Mouse (Mus musculus) CH12.LX (cell line): ENCODE data around the gene Fmnl1. TPM values are rescaled to one million over a fixed set of nuclear protein-coding genes. Genes with fewer than 3 reads are reported as not detected.

Source experiments
- DNase-seq: peaks from one replicate; pipeline ENCODE4 v3.0.0-alpha.2; 2013; ENCODE audit errors: extremely low read depth
- H3K27ac ChIP-seq: 2 replicates; pipeline ENCODE4 v1.5.1; 2012; ENCODE audit warnings: low read depth, mild to moderate bottlenecking, control low read depth, moderate library complexity; ENCODE audit not compliant: insufficient read depth
- H3K27me3 ChIP-seq: replicated peaks from 2 replicates; pipeline ENCODE3; 2012; ENCODE audit warnings: inconsistent platforms
- H3K36me3 ChIP-seq, 2 experiments: replicated peaks in 1 of 2; 2 replicates each; pipeline versions ENCODE3 to v1.6.1; 2012; ENCODE audit warnings: inconsistent platforms in 1 of 2, low read length in 1 of 2, mild to moderate bottlenecking in 1 of 2, mixed read lengths in 1 of 2, moderate library complexity in 1 of 2; ENCODE audit not compliant: control insufficient read depth in 1 of 2, insufficient read depth in 1 of 2
- H3K4me1 ChIP-seq, 2 experiments: 2 replicates each; pipeline ENCODE4 v1.6.1; 2012; ENCODE audit warnings: inconsistent platforms in 1 of 2, moderate library complexity in 1 of 2; ENCODE audit not compliant: insufficient read depth in 2 of 2, control insufficient read depth in 1 of 2
- H3K4me2 ChIP-seq: 2 replicates; pipeline ENCODE4 v1.6.1; 2012; ENCODE audit warnings: low read depth, mild to moderate bottlenecking, control low read depth; ENCODE audit not compliant: poor library complexity, insufficient read depth, severe bottlenecking
- H3K4me3 ChIP-seq, 3 experiments: fragments of 150-350 bp in 1 of 3; sonication (generic) in 1 of 3; replicated peaks in 1 of 3; 2 replicates each; pipeline versions ENCODE3 to v1.5.1; 2011 to 2012; ENCODE audit warnings: low read depth in 2 of 3, low read length in 2 of 3, mild to moderate bottlenecking in 2 of 3, moderate library complexity in 2 of 3, control low read depth in 1 of 3, improper control_type of control experiment in 1 of 3, inconsistent platforms in 1 of 3, mixed read lengths in 1 of 3; ENCODE audit not compliant: poor library complexity in 1 of 3
- H3K79me2 ChIP-seq: replicated peaks from 2 replicates; pipeline ENCODE4 v1.6.1; 2012; ENCODE audit warnings: mild to moderate bottlenecking, moderate library complexity; ENCODE audit not compliant: control insufficient read depth, poor library complexity, insufficient read depth, severe bottlenecking; ENCODE audit errors: extremely low read depth
- H3K9ac ChIP-seq: 2 replicates; pipeline ENCODE4 v1.6.1; 2012; ENCODE audit warnings: low read depth, mild to moderate bottlenecking, control low read depth, moderate library complexity; ENCODE audit not compliant: insufficient read depth
- H3K9me3 ChIP-seq: replicated peaks from 2 replicates; pipeline ENCODE3; 2012; ENCODE audit warnings: low read length, inconsistent platforms, mixed read lengths
- BHLHE40 ChIP-seq: IDR thresholded peaks from 2 replicates; pipeline ENCODE4 v1.6.1; 2011; ENCODE audit warnings: mild to moderate bottlenecking, low read depth, low read length, improper control_type of control experiment
- CHD2 ChIP-seq: IDR thresholded peaks from 2 replicates; pipeline ENCODE4 v1.6.1; 2011; ENCODE audit warnings: low read length, improper control_type of control experiment
- CTCF ChIP-seq, 2 experiments: IDR thresholded peaks in 1 of 2; conservative IDR thresholded peaks in 1 of 2; 2 replicates each; pipeline ENCODE4 v1.5.1; 2011 to 2012; ENCODE audit warnings: low read depth in 2 of 2, low read length in 2 of 2, improper control_type of control experiment in 1 of 2, inconsistent platforms in 1 of 2, mild to moderate bottlenecking in 1 of 2, moderate library complexity in 1 of 2
- E2F4 ChIP-seq: IDR thresholded peaks from 2 replicates; pipeline ENCODE4 v1.6.1; 2011; ENCODE audit warnings: low read depth, low read length, improper control_type of control experiment; ENCODE audit not compliant: insufficient replicate concordance
- ELF1 ChIP-seq: IDR thresholded peaks from 2 replicates; pipeline ENCODE4 v1.6.1; 2014; ENCODE audit warnings: low read depth, mild to moderate bottlenecking, inconsistent platforms, low read length, improper control_type of control experiment
- EP300 ChIP-seq: IDR thresholded peaks from 2 replicates; pipeline ENCODE4 v1.6.1; 2011; ENCODE audit warnings: low read length, improper control_type of control experiment
- ETS1 ChIP-seq: conservative IDR thresholded peaks from 2 replicates; pipeline ENCODE4 v1.6.1; 2012; ENCODE audit warnings: low read depth, mild to moderate bottlenecking, inconsistent platforms, low read length, improper control_type of control experiment, moderate library complexity
- GABPA ChIP-seq: IDR thresholded peaks from 2 replicates; pipeline ENCODE4 v1.6.1; 2012; ENCODE audit warnings: low read depth, low read length, improper control_type of control experiment, inconsistent platforms; ENCODE audit not compliant: insufficient replicate concordance
- HCFC1 ChIP-seq: IDR thresholded peaks from 2 replicates; pipeline ENCODE4 v1.6.1; 2012; ENCODE audit warnings: low read depth, mild to moderate bottlenecking, inconsistent platforms, low read length, improper control_type of control experiment
- IRF4 ChIP-seq: IDR thresholded peaks from 2 replicates; pipeline ENCODE4 v1.6.1; 2014; ENCODE audit warnings: low read depth, mild to moderate bottlenecking, inconsistent platforms, low read length, improper control_type of control experiment
- JUN ChIP-seq: IDR thresholded peaks from 2 replicates; pipeline ENCODE4 v1.6.1; 2011; ENCODE audit warnings: low read depth, mild to moderate bottlenecking, low read length, improper control_type of control experiment, moderate library complexity; ENCODE audit not compliant: insufficient read depth
- JUND ChIP-seq: conservative IDR thresholded peaks from 2 replicates; pipeline ENCODE4 v1.6.1; 2011; ENCODE audit warnings: low read depth, low read length, improper control_type of control experiment
- KAT2A ChIP-seq: IDR thresholded peaks from 2 replicates; pipeline ENCODE4 v1.6.1; 2012; ENCODE audit warnings: low read length, improper control_type of control experiment, inconsistent platforms; ENCODE audit not compliant: insufficient replicate concordance
- MAFK ChIP-seq: IDR thresholded peaks from 2 replicates; pipeline ENCODE4 v1.6.1; 2011; ENCODE audit warnings: low read length, improper control_type of control experiment; ENCODE audit not compliant: insufficient replicate concordance
- MAX ChIP-seq: IDR thresholded peaks from 2 replicates; pipeline ENCODE4 v1.6.1; 2011; ENCODE audit warnings: low read length, improper control_type of control experiment
- MAZ ChIP-seq: IDR thresholded peaks from 2 replicates; pipeline ENCODE4 v1.6.1; 2012; ENCODE audit warnings: low read depth, mild to moderate bottlenecking, inconsistent platforms, low read length, improper control_type of control experiment, moderate library complexity
- MEF2A ChIP-seq: IDR thresholded peaks from 2 replicates; pipeline ENCODE4 v1.6.1; 2014; ENCODE audit warnings: low read depth, mild to moderate bottlenecking, inconsistent platforms, low read length, improper control_type of control experiment, borderline replicate concordance
- MXI1 ChIP-seq: IDR thresholded peaks from 2 replicates; pipeline ENCODE4 v1.6.1; 2011; ENCODE audit warnings: mild to moderate bottlenecking, low read depth, low read length, improper control_type of control experiment
- MYC ChIP-seq: IDR thresholded peaks from 2 replicates; pipeline ENCODE4 v1.6.1; 2011; ENCODE audit warnings: low read depth, mild to moderate bottlenecking, improper control_type of control experiment, low read length
- NELFE ChIP-seq: IDR thresholded peaks from 2 replicates; pipeline ENCODE4 v1.6.1; 2011; ENCODE audit warnings: low read depth, low read length, improper control_type of control experiment
- NRF1 ChIP-seq: IDR thresholded peaks from 2 replicates; pipeline ENCODE4 v1.6.1; 2014; ENCODE audit warnings: low read depth, mild to moderate bottlenecking, inconsistent platforms, low read length, improper control_type of control experiment, moderate library complexity
- PAX5 ChIP-seq: IDR thresholded peaks from 2 replicates; pipeline ENCODE4 v1.6.1; 2012; ENCODE audit warnings: low read length, inconsistent platforms, mixed read lengths
- POLR2A ChIP-seq: IDR thresholded peaks from 2 replicates; pipeline ENCODE4 v1.6.1; 2011; ENCODE audit warnings: low read depth, mild to moderate bottlenecking, improper control_type of control experiment, low read length
- POLR2AphosphoS2 ChIP-seq: IDR thresholded peaks from 2 replicates; pipeline ENCODE4 v1.6.1; 2011; ENCODE audit warnings: low read depth, low read length, improper control_type of control experiment
- RCOR1 ChIP-seq: conservative IDR thresholded peaks from 2 replicates; pipeline ENCODE4 v1.6.1; 2012; ENCODE audit warnings: low read depth, mild to moderate bottlenecking, inconsistent platforms, low read length, improper control_type of control experiment
- SIN3A ChIP-seq: IDR thresholded peaks from 2 replicates; pipeline ENCODE4 v1.6.1; 2012; ENCODE audit warnings: low read length, improper control_type of control experiment, inconsistent platforms
- SMC3 ChIP-seq: IDR thresholded peaks from 2 replicates; pipeline ENCODE4 v1.6.1; 2011; ENCODE audit warnings: low read depth, low read length, improper control_type of control experiment
- TBP ChIP-seq: conservative IDR thresholded peaks from 2 replicates; pipeline ENCODE4 v1.6.1; 2011; ENCODE audit warnings: low read depth, low read length, improper control_type of control experiment
- TCF12 ChIP-seq: IDR thresholded peaks from 2 replicates; pipeline ENCODE4 v1.6.1; 2014; ENCODE audit warnings: low read depth, mild to moderate bottlenecking, inconsistent platforms, low read length, improper control_type of control experiment
- UBTF ChIP-seq: IDR thresholded peaks from 2 replicates; pipeline ENCODE4 v1.6.1; 2012; ENCODE audit warnings: low read depth, mild to moderate bottlenecking, inconsistent platforms, low read length, improper control_type of control experiment, moderate library complexity
- USF1 ChIP-seq: IDR thresholded peaks from 2 replicates; pipeline ENCODE4 v1.6.1; 2014; ENCODE audit warnings: low read depth, mild to moderate bottlenecking, inconsistent platforms, low read length, improper control_type of control experiment
- USF2 ChIP-seq: conservative IDR thresholded peaks from 2 replicates; pipeline ENCODE4 v1.6.1; 2011; ENCODE audit warnings: low read depth, low read length, improper control_type of control experiment
- ZC3H11A ChIP-seq: IDR thresholded peaks from 2 replicates; pipeline ENCODE4 v1.6.1; 2012; ENCODE audit warnings: low read depth, mild to moderate bottlenecking, inconsistent platforms, low read length, improper control_type of control experiment
- ZKSCAN1 ChIP-seq: IDR thresholded peaks from 2 replicates; pipeline ENCODE4 v1.6.1; 2012; ENCODE audit warnings: low read depth, inconsistent platforms, low read length, improper control_type of control experiment, borderline replicate concordance
- ZMIZ1 ChIP-seq: IDR thresholded peaks from 2 replicates; pipeline ENCODE4 v1.6.1; 2012; ENCODE audit warnings: low read depth, mild to moderate bottlenecking, inconsistent platforms, low read length, improper control_type of control experiment
- ZNF384 ChIP-seq: IDR thresholded peaks from 2 replicates; pipeline ENCODE4 v1.6.1; 2012; ENCODE audit warnings: low read depth, low read length, improper control_type of control experiment, inconsistent platforms
- dilution Hi-C: fragments of 300-500 bp; cut with MboI; formaldehyde crosslinking; loops from 2 replicates; pipeline ENCODE4 v1.14.3; 2020; ENCODE audit warnings: low sequenced_read_pairs; ENCODE audit not compliant: extremely low pct_unique_long_range_greater_than_20kb, extremely low pct_ligation_motif_present
- in situ Hi-C: fragments of 300-500 bp; cut with MboI; formaldehyde crosslinking; loops from 3 replicates; pipeline ENCODE4 v1.14.3; 2019; ENCODE audit warnings: low sequenced_read_pairs, low pct_ligation_motif_present, low pct_unique_long_range_greater_than_20kb, mixed read lengths
- polyA plus RNA-seq: library from polyadenylated mRNA; unstranded; fragments of >175 nt; gene quantifications from 2 replicates; pipeline ENCODE4 v1.2.1, GENCODE M21; 2012; ENCODE audit warnings: low read depth; ENCODE audit not compliant: insufficient read length
- total RNA-seq, 2 experiments: library from RNA; depleted of rRNA; stranded (reverse); fragments of 300-350 nt in 1 of 2; fragments of >200 nt in 1 of 2; gene quantifications; 2 replicates each; pipeline ENCODE4 v1.2.3; 2012 to 2014

Fmnl1 gene
- total and polyA plus RNA-seq, 3 experiments: 6.9 to 118 (median 35.0) TPM

- TF ChIP-seq EP300: peak; percentile 79
Measured at GRCm38 (mm10) chr11:103174891-103175391, 4.0 kb downstream of the Fmnl1 start (continued).

- dilution Hi-C loops (no loop called here), in situ Hi-C loops (no loop called here)
- Histone ChIP-seq H3K79me2 (peaks cover 78% of the 10 kb centered on the region), H3K27ac (peak overlapping the region; percentile 99), H3K36me3 (peaks cover 16 to 24% of the 10 kb centered on the region in 2 experiments), H3K4me1 (peaks cover 34 to 86% of the 10 kb centered on the region in 2 experiments), H3K9ac (peak overlapping the region; percentile 55), H3K4me2 (peak overlapping the region; percentile 93), H3K9me3 (no peaks in the 10 kb centered on the region), H3K4me3 (peak overlapping the region; percentile 23 to 54 (median 25)), H3K27me3 (no peaks in the 10 kb centered on the region)
- peak; percentile 82 for DNase-seq
- TF ChIP-seq PAX5 (no peak), MXI1 (peak; percentile 88; the same call in 1 of the 2 replicates), NRF1 (peak; percentile 58), E2F4 (no peak), SMC3 (no peak), USF2 (no peak), POLR2A (peak; percentile 84), ZC3H11A (no peak), RCOR1 (no peak), TCF12 (peak; percentile 97), HCFC1 (no peak), ETS1 (peak; percentile 90), EP300 (peak; percentile 66), ZNF384 (0 out of 2 replicates have a peak, but pooled peaks have one; percentile 29), JUND (0 out of 2 replicates have a peak, but pooled peaks have one; percentile 15), NELFE (peak; percentile 79), KAT2A (0 out of 2 replicates have a peak, but pooled peaks have one; percentile 59), GABPA (no peak), ZMIZ1 (no peak; the same call in 1 of the 2 replicates), MYC (peak; percentile 79), SIN3A (peak; percentile 94), ZKSCAN1 (no peak), MAX (peak; percentile 70), CHD2 (peak; percentile 67; the same call in 1 of the 2 replicates), MAFK (no peak), MEF2A (peak; percentile 87), POLR2AphosphoS2 (peak; percentile 28; the same call in 1 of the 2 replicates), TBP (peak; percentile 79), CTCF (conservative IDR thresholded peaks at IDR 0.05 in 1 of 2, IDR thresholded peaks at IDR 0.05 in 1 of 2; ENCODE audit: low read depth in 2 of 2, low read length in 2 of 2) (no peak), BHLHE40 (peak; percentile 81), ELF1 (no peak; the same call in 1 of the 2 replicates), UBTF (no peak), JUN (peak; percentile 11; the same call in 1 of the 2 replicates), IRF4 (peak; percentile 83), USF1 (no peak), MAZ (no peak; the same call in 1 of the 2 replicates)
Measured at GRCm38 (mm10) chr11:103175688-103176442, 5.0 kb downstream of the Fmnl1 start.
